Mouse (Mus musculus) thymus, adult 2 months (tissue): ENCODE data around the gene Pnpla1. TPM values are rescaled to one million over a fixed set of nuclear protein-coding genes. Genes with fewer than 3 reads are reported as not detected.

ENCODE experiments used
- DNase-seq: peaks from one replicate; pipeline ENCODE4 v3.0.0; 2021
- H3K27ac ChIP-seq: fragments of 200-500 bp; 2 replicates; pipeline ENCODE4 v1.5.1; 2012; ENCODE audit warnings: low read length, control low read depth; ENCODE audit not compliant: control insufficient read depth, insufficient read depth
- H3K27me3 ChIP-seq: fragments of 200-500 bp; 2 replicates; pipeline ENCODE4 v1.6.1; 2012; ENCODE audit warnings: mild to moderate bottlenecking, low read length, moderate library complexity, mixed read lengths; ENCODE audit not compliant: control insufficient read depth, insufficient read depth
- H3K36me3 ChIP-seq: fragments of 200-500 bp; 2 replicates; pipeline ENCODE4 v1.6.1; 2012; ENCODE audit warnings: mild to moderate bottlenecking, low read length, moderate library complexity; ENCODE audit not compliant: control insufficient read depth, insufficient read depth
- H3K4me1 ChIP-seq: fragments of 200-500 bp; replicated peaks from 2 replicates; pipeline ENCODE4 v1.6.1; 2012; ENCODE audit warnings: low read length; ENCODE audit not compliant: control insufficient read depth, insufficient read depth
- H3K4me3 ChIP-seq: fragments of 200-500 bp; 2 replicates; pipeline ENCODE4 v1.5.1; 2012; ENCODE audit warnings: mild to moderate bottlenecking, low read length, control low read depth, moderate library complexity; ENCODE audit not compliant: control insufficient read depth, insufficient read depth
- CTCF ChIP-seq: fragments of 200-500 bp; IDR thresholded peaks from 2 replicates; pipeline ENCODE4 v1.5.1; 2012; ENCODE audit warnings: mild to moderate bottlenecking, control low read depth, low read length, moderate library complexity, borderline replicate concordance; ENCODE audit not compliant: control insufficient read depth, poor library complexity, insufficient read depth; ENCODE audit errors: extremely low read depth
- POLR2A ChIP-seq: fragments of 200-500 bp; IDR thresholded peaks from 2 replicates; pipeline ENCODE4 v1.6.1; 2012; ENCODE audit warnings: mild to moderate bottlenecking, low read length, control low read depth, moderate library complexity; ENCODE audit not compliant: control insufficient read depth, poor library complexity, insufficient read depth; ENCODE audit errors: extremely low read depth
- WGBS: fragments of 180-500 bp; shearing (Covaris S2); methylation state at CpG from one replicate; pipeline ENCODE4 v1.1.7; 2018; 5-methylcytosine and 5-hydroxymethylcytosine counted together
- polyA plus RNA-seq: library from polyadenylated mRNA; depleted of rRNA; stranded (reverse); fragments of >200 nt; gene quantifications from 2 replicates; pipeline ENCODE4 v1.2.3, GENCODE M21; 2012

Pnpla1 gene
- polyA plus RNA-seq, 1 experiment = 0.26 TPM

DNA sequence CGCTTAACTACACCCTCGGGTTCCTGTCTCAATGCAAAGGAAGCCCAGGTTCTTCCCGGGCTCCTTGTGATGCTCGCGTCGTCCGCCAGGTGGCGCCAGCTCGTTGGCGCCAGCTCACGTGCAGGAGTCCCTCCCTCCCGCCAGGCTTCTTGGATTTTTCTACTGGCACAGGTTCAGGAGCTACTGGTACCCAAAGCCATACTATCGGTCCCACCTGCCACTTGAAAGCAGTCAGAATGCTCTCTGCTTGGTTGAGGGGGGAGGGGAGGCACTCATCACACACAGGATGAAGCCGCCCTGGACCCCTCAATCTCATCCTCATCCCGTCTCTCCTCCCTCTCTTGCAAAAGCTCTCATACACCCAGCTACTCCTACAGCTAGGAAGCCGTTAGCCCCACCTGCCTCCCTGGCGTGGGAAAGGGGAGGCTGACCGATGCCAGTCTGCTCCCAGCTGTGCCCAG lies 21.8 kb downstream of the Pnpla1 start:
- Histone ChIP-seq H3K4me3 (no peak overlapping the region), H3K27ac (no peak overlapping the region), H3K4me1 (peaks cover 17% of the 10 kb centered on the region), H3K27me3 (no peaks in the 10 kb centered on the region), H3K36me3 (no peaks in the 10 kb centered on the region)
- 20% methylated on average over 18 of the region's 18 CpGs for WGBS
- peak; percentile 98 for TF ChIP-seq CTCF
- no peak for TF ChIP-seq POLR2A
- peak; percentile 82 for DNase-seq

DNA sequence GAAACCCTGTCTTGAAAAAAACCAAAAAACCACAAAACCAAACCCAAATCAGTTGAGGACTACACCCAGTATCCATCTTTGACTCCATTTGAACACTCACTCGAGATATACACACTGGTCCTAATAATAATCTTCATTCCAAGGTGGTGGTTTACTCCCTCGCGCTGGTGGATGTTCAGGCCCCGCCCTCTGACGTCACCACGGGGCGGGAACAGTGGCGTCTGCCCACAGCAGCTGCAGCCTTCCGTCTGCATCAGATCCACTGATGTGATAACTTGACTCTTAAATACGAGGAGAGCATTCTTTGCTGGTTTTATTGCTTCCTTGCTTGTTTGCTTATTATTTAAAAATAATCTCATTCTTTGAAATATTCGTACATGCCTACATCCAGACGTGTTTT lies 24.1 kb downstream of the Pnpla1 start:
- H3K36me3 ChIP-seq = no peaks in the 10 kb centered on the region
- no peak overlapping the region for H3K4me3 ChIP-seq
- H3K4me1 ChIP-seq = peaks cover 17% of the 10 kb centered on the region
- TF ChIP-seq CTCF = no peak
- no peak for TF ChIP-seq POLR2A
- H3K27me3 ChIP-seq = no peaks in the 10 kb centered on the region
- WGBS = 4% methylated on average over 12 of the region's 12 CpGs
- peak; percentile 78 for DNase-seq
- H3K27ac ChIP-seq = no peak overlapping the region

DNA sequence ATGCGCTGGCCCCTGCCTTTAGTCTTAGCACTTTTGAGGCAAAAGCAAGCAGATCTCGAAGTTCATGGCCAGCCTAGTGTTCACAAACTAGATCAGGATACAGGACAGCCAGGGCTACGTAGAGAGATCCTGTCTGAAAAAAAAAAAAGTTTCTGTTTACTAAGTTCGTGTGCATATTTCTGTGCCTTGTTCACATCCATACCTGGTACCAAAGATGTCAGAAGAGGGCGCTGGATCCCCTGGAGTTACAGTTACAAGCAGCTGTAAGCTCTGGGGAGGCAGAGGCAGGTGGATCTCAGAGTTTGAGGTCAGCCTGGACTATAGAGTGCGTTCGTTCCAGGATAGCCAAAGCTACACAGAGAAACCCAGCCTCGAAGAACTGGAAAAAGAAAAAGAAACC lies 24.6 kb downstream of the Pnpla1 start:
- TF ChIP-seq POLR2A (no peak), CTCF (no peak)
- WGBS = 48% methylated on average over 8 of the region's 8 CpGs
- Histone ChIP-seq H3K27ac (no peak overlapping the region), H3K36me3 (no peaks in the 10 kb centered on the region), H3K4me3 (no peak overlapping the region), H3K27me3 (no peaks in the 10 kb centered on the region), H3K4me1 (peaks cover 17% of the 10 kb centered on the region)
- DNase-seq = no peak

DNA sequence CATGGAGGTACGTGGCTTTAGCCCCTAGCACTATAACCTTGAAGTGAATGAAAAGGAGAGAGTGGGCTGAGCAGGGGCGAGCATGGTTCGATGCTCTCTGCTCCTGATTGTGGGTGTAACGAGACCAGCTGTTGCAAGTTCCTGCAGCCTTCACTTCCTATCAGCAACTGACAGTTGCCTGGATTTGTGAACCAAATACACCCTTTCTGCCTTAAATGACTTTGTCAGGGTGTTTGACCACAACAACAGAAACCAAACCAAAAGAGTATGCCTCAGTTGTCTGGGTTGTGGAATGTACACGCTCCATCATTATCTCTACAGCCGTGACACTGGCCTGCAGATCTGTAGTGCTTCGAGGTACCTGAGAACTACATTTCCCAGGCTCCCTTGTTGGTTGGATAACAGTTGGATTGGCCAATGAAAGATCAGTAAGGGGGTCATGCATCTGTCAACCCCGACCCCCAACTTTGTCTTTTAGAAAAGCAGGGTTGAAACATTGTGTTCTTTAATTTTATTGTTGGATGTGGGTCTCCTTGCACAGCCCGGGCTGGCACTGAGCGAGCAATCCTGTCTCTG lies 25.8 kb downstream of the Pnpla1 start:
- 42% methylated on average over 10 of the region's 10 CpGs for WGBS
- TF ChIP-seq CTCF (no peak), POLR2A (no peak)
- Histone ChIP-seq H3K4me1 (peaks cover 17% of the 10 kb centered on the region), H3K4me3 (no peak overlapping the region), H3K36me3 (no peaks in the 10 kb centered on the region), H3K27me3 (no peaks in the 10 kb centered on the region), H3K27ac (no peak overlapping the region)
- DNase-seq = no peak

DNA sequence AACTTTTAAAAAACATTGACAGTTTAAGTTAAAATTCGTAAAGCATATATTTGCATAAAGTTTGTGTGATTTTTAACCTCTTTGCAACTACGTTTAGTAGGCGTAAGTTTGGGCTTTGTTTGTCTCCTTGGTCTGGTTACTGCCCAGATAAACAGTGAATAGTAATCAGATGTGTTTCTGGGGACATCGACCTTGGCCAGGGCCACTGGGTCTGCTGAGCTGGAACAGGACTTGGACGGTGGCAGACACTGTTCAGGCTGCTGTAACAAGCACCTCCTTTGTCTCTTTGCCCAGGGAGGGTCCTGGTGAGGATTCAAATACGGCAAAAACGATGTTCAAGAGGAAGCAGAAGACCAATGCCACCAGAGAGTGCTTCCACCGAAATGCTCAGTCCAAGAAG lies 27.0 kb downstream of the Pnpla1 start:
- Histone ChIP-seq H3K36me3 (no peaks in the 10 kb centered on the region), H3K27ac (no peak overlapping the region), H3K27me3 (no peaks in the 10 kb centered on the region), H3K4me3 (no peak overlapping the region), H3K4me1 (peaks cover 17% of the 10 kb centered on the region)
- TF ChIP-seq POLR2A = no peak
- TF ChIP-seq CTCF = no peak
- no peak for DNase-seq
- 96% methylated on average over 8 of the region's 8 CpGs for WGBS

DNA sequence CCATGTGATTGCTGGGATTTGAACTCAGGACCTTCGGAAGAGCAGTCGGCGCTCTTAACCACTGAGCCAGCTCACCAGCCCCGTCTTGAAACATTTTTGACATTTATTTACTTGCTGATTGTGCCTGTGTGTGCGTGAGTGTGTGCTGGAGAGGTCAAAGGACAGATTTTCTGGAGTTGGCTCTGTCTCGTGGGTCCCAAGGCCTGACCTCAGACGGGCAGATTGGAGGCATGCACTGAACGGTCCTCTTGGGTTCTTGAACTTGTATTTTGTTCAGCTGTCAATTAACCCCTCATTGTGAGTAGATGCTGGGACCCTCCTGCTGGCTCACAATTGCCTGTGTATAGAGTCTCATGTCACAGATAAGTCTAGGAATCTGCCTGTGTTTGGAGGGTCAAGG lies 28.1 kb downstream of the Pnpla1 start:
- no peaks in the 10 kb centered on the region for H3K27me3 ChIP-seq
- peaks cover 17% of the 10 kb centered on the region for H3K4me1 ChIP-seq
- DNase-seq = no peak
- no peak overlapping the region for H3K4me3 ChIP-seq
- no peak overlapping the region for H3K27ac ChIP-seq
- 95% methylated on average over 8 of the region's 8 CpGs for WGBS
- no peak for TF ChIP-seq POLR2A
- no peak for TF ChIP-seq CTCF
- H3K36me3 ChIP-seq = no peaks in the 10 kb centered on the region
